Mouse (Mus musculus) olfactory bulb, adult 2 months (tissue): ENCODE measurements around the gene Farp1.
A peak's percentile ranks its signal among the peaks of the same experiment; 100 is the strongest.

Source experiments
- CTCF ChIP-seq: fragments of 200-500 bp; IDR thresholded peaks from 2 replicates; pipeline ENCODE4 v1.5.1; 2012; ENCODE audit warnings: low read depth, mild to moderate bottlenecking, low read length, moderate library complexity; ENCODE audit not compliant: insufficient read depth
- POLR2A ChIP-seq: fragments of 200-500 bp; IDR thresholded peaks from 2 replicates; pipeline ENCODE4 v1.6.1; 2012; ENCODE audit warnings: mild to moderate bottlenecking, low read depth, low read length, moderate library complexity; ENCODE audit not compliant: insufficient read depth

- TF ChIP-seq CTCF (peak; percentile 73; the same call in 1 of the 2 replicates), POLR2A (no peak)
These were observed 244.1 kb downstream of the Farp1 start for GRCm38 (mm10) chr14:121279106-121279505.
